Mouse (Mus musculus) skeletal muscle tissue, postnatal 0 days (tissue): ENCODE measurements around the gene Sprr1a. TPM values are rescaled to one million over a fixed set of nuclear protein-coding genes. Genes with fewer than 3 reads are reported as not detected.

Experiments used
- polyA plus RNA-seq: library from polyadenylated mRNA; unstranded; fragments of >200 nt; fragmentation: Nextera tagmentation; extraction: Ambion mirVana; gene quantifications from 2 replicates; pipeline ENCODE4 v1.2.1, GENCODE M21; 2015

Gene Sprr1a
- not detected in 2 replicates for polyA plus RNA-seq

DNA sequence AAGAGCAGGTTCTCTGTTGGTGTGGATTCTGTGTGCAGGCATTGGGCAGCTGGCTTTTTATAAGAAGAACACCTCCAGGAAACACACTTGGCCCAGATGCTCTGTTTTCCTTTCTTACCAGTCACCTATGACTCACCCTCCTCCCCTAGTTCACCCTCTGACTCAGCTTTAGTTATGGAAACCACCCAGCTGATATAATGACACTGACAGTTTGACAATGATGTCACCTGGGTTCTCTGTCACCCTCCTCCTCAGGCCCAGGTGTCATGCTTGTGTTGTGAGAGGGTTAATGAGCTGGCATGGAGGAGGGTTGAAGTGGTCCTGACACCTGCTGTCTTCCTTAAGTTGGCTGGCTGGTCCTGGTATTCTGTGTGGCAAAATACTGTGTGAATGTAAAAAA, at the start of gene Sprr1a:
TSS of gene Sprr1a (minus strand) at position 33 of the 400 bp plus-strand sequence.

DNA sequence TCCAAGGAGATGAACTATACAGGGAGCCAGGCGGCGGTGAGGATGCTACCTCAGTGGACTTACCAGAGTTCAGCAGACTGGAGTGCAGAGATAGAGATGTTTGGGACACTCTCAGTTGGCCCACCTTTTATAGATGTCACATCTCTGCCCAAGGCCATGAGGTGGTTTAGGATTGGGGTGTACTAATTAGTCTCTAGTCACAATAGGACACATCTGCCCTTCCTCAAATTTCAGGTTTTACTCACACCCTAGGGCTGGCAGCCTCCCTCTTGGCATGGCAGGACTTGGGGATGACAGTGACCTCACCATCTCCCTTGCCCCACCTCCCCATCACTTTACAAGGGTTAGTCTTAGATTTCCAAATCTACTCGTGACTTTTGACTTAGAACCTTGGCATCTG, 48.7 kb upstream of the Sprr1a start, which contains the start of gene 2310046K23Rik:
TSS of gene 2310046K23Rik (minus strand) at position 101 of the 400 bp plus-strand sequence.

DNA sequence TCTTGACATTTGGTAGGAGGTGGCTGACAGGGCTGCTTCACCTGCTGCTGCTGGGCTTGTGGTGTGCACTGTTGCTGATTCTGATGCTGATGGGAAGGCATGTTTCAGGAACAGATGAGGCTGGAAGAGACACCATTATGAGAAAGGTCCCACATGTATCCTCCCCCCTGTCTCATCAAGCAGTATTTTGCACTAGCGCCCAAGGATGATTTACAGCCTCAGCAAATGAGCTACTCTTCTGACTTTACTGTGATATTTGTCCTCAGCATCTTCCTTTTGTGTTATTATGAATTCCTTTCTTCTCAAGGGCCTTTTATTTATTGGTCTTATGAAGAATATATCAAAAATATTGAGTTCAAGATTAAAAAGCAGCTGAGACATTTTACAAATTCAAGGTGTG, 14.7 kb upstream of the Sprr1a start, which contains the start of gene Sprr4:
TSS of gene Sprr4 (minus strand) at position 101 of the 400 bp plus-strand sequence.

GRCm38 (mm10) chr3:92458620-92459019, 27.1 kb downstream of the Sprr1a start, which contains the start of gene Sprr3:
Sprr3 (minus strand) TSS chr3:92458720.

GRCm38 (mm10) chr3:92438689-92439088, 47.0 kb downstream of the Sprr1a start, which contains the start of gene Sprr1b:
Sprr1b (minus strand) TSS chr3:92438789.

Other genes with a start within 250 kb of the Sprr1a start
- 0.76 TPM in 1 of 2 replicates, not detected in the other for gene Sprr2a3, start 200.5 kb downstream of the Sprr1a start, polyA plus RNA-seq
- gene Sprr2b, start 169.3 kb downstream of the Sprr1a start, polyA plus RNA-seq, result not detected in 2 replicates
- gene Sprr2d, start 146.8 kb downstream of the Sprr1a start, polyA plus RNA-seq, result 1.0 TPM in 1 of 2 replicates, not detected in the other
- gene Sprr2e, start 133.8 kb downstream of the Sprr1a start, polyA plus RNA-seq, result not detected in 2 replicates
- not detected in 2 replicates for gene Sprr2f, start 120.7 kb downstream of the Sprr1a start, polyA plus RNA-seq
- gene Sprr2h, start 100.2 kb downstream of the Sprr1a start, polyA plus RNA-seq, result 0.84 TPM in 1 of 2 replicates, not detected in the other
- gene Sprr2i, start 77.9 kb downstream of the Sprr1a start, polyA plus RNA-seq, result not detected in 2 replicates
- gene Sprr2j-ps, start 67.8 kb downstream of the Sprr1a start, polyA plus RNA-seq, result not detected in 2 replicates
- gene Gm9774, start 56.5 kb downstream of the Sprr1a start, polyA plus RNA-seq, result 8.4 and 11.3 TPM in 2 replicates
- not detected in 2 replicates for gene Sprr2k, start 53.3 kb downstream of the Sprr1a start, polyA plus RNA-seq
- gene Sprr1b, start 47.1 kb downstream of the Sprr1a start, polyA plus RNA-seq, result 2.6 TPM in 1 of 2 replicates, not detected in the other
- gene Sprr3, start 27.2 kb downstream of the Sprr1a start, polyA plus RNA-seq, result not detected in 2 replicates
- gene Sprr4, start 14.6 kb upstream of the Sprr1a start, polyA plus RNA-seq, result not detected in 2 replicates
- not detected in 2 replicates for gene 2310046K23Rik, start 48.6 kb upstream of the Sprr1a start, polyA plus RNA-seq
- gene Ivl, start 87.8 kb upstream of the Sprr1a start, polyA plus RNA-seq, result 4.4 TPM in 1 of 2 replicates, not detected in the other
- not detected in 2 replicates for gene Smcp, start 103.1 kb upstream of the Sprr1a start, polyA plus RNA-seq
- not detected in 2 replicates for gene 2210017I01Rik, start 121.6 kb upstream of the Sprr1a start, polyA plus RNA-seq
- 3.9 TPM in 1 of 2 replicates, not detected in the other for gene Lce6a, start 135.8 kb upstream of the Sprr1a start, polyA plus RNA-seq
- 10.0 TPM in 1 of 2 replicates, not detected in the other for gene Lce1a1, start 162.4 kb upstream of the Sprr1a start, polyA plus RNA-seq
- 4.4 TPM in 1 of 2 replicates, not detected in the other for gene Lce1b, start 171.0 kb upstream of the Sprr1a start, polyA plus RNA-seq
- gene Lce1a2, start 184.4 kb upstream of the Sprr1a start, polyA plus RNA-seq, result 22.2 TPM in 1 of 2 replicates, not detected in the other
- gene Lce1c, start 193.4 kb upstream of the Sprr1a start, polyA plus RNA-seq, result 19.1 TPM in 1 of 2 replicates, not detected in the other
- gene Lce1d, start 201.3 kb upstream of the Sprr1a start, polyA plus RNA-seq, result 4.5 TPM in 1 of 2 replicates, not detected in the other
- 9.5 TPM in 1 of 2 replicates, not detected in the other for gene Lce1e, start 223.2 kb upstream of the Sprr1a start, polyA plus RNA-seq
- gene Lce1f, start 234.5 kb upstream of the Sprr1a start, polyA plus RNA-seq, result 9.6 TPM in 1 of 2 replicates, not detected in the other